17 mouse cellular contexts compared by ENCODE assay signal in genomic region chr5:60335361-60335760, GRCm38 (mm10).
"Had no signal": no experiment of that assay in that cellular context is flagged by ENCODE, and none has a peak within 500 bp of the region (broad histone marks: within the 10 kb centered on the region; RNA-seq: fewer than 3 reads in every experiment).

No protein-coding gene starts in this region.

- H3K9me3 ChIP-seq: liver, embryonic 13.5 days; midbrain, embryonic 12.5 days; neural tube, embryonic 13.5 days; stomach, embryonic 15.5 days had no signal

- H3K36me3 ChIP-seq: liver, embryonic 13.5 days; midbrain, embryonic 12.5 days; neural tube, embryonic 13.5 days; stomach, embryonic 15.5 days had no signal

- DNase-seq: kidney, postnatal 25 days; layer of hippocampus, postnatal 36 days; liver, embryonic 13.5 days; lung, adult 2 months; lung, postnatal 14 days; lung, postnatal 4 days; retina, postnatal 1 day; right cerebral cortex, postnatal 25 days; spleen, adult 18-20 months; thymus, postnatal 25 days had no signal

- H3K4me3 ChIP-seq: left cerebral cortex, adult 2 months; liver, embryonic 13.5 days; midbrain, embryonic 12.5 days; myocyte; neural tube, embryonic 13.5 days; stomach, embryonic 15.5 days had no signal

- H3K9ac ChIP-seq: liver, embryonic 13.5 days; midbrain, embryonic 12.5 days; neural tube, embryonic 13.5 days; stomach, embryonic 15.5 days had no signal

- H3K27ac ChIP-seq: kidney, postnatal 0 days; left cerebral cortex, adult 2 months; liver, embryonic 13.5 days; midbrain, embryonic 12.5 days; neural tube, embryonic 13.5 days; stomach, embryonic 15.5 days had no signal

- ATAC-seq: midbrain, embryonic 16.5 days had no signal

- H3K4me1 ChIP-seq: liver, embryonic 13.5 days; midbrain, embryonic 12.5 days; neural tube, embryonic 13.5 days; stomach, embryonic 15.5 days had no signal

- H3K4me2 ChIP-seq: liver, embryonic 13.5 days; midbrain, embryonic 12.5 days; neural tube, embryonic 13.5 days; stomach, embryonic 15.5 days had no signal

- H3K27me3 ChIP-seq: liver, embryonic 13.5 days; midbrain, embryonic 12.5 days; neural tube, embryonic 13.5 days; stomach, embryonic 15.5 days had no signal
